Mouse (Mus musculus) neural tube, embryonic 14.5 days (tissue): ENCODE measurements around the gene Paqr5. TPM values are rescaled to one million over a fixed set of nuclear protein-coding genes. Genes with fewer than 3 reads are reported as not detected.

ENCODE experiments used
- ATAC-seq: fragments of 200-750 bp; cut with Nextera tagmentation; 2 replicates; pipeline ENCODE4 v1.8.0; 2017; ENCODE audit warnings: low read depth, mild to moderate bottlenecking, moderate TSS enrichment, moderate library complexity
- H3K27ac ChIP-seq: fragments of 300-500 bp; sonication (generic); 2 replicates; pipeline ENCODE4 v1.5.1; 2014; ENCODE audit warnings: low read depth, mild to moderate bottlenecking, control low read depth, low read length, moderate library complexity, mixed read lengths
- H3K27me3 ChIP-seq: fragments of 300-500 bp; sonication (generic); 2 replicates; pipeline ENCODE4 v1.6.1; 2014; ENCODE audit warnings: low read length; ENCODE audit not compliant: control insufficient read depth, insufficient read depth
- H3K36me3 ChIP-seq: fragments of 300-500 bp; sonication (generic); 2 replicates; pipeline ENCODE4 v1.6.1; 2014; ENCODE audit warnings: low read length, mixed read lengths; ENCODE audit not compliant: control insufficient read depth, insufficient read depth
- H3K4me1 ChIP-seq: fragments of 300-500 bp; sonication (generic); 2 replicates; pipeline ENCODE4 v1.6.1; 2014; ENCODE audit warnings: low read length; ENCODE audit not compliant: control insufficient read depth, insufficient read depth
- H3K4me2 ChIP-seq: fragments of 300-500 bp; sonication (generic); 2 replicates; pipeline ENCODE4 v1.6.1; 2014; ENCODE audit warnings: mild to moderate bottlenecking, low read depth, low read length, control low read depth
- H3K4me3 ChIP-seq: fragments of 300-500 bp; sonication (generic); 2 replicates; pipeline ENCODE4 v1.5.1; 2014; ENCODE audit warnings: low read depth, low read length, control low read depth, mixed read lengths
- H3K9ac ChIP-seq: fragments of 300-500 bp; sonication (generic); replicated peaks from 2 replicates; pipeline ENCODE4 v1.6.1; 2014; ENCODE audit warnings: low read depth, mild to moderate bottlenecking, control low read depth, low read length, mixed read lengths
- H3K9me3 ChIP-seq: fragments of 300-500 bp; sonication (generic); 2 replicates; pipeline ENCODE4 v1.6.1; 2016; ENCODE audit warnings: low read length; ENCODE audit not compliant: control insufficient read depth
- WGBS: fragments of 180-500 bp; shearing (Covaris S2); extraction: QIAGEN DNeasy Blood & Tissue Kit; methylation state at CpG from one replicate; pipeline ENCODE4 v1.1.7; 2014; 5-methylcytosine and 5-hydroxymethylcytosine counted together
- polyA plus RNA-seq: library from polyadenylated mRNA; unstranded; fragments of >200 nt; fragmentation: Nextera tagmentation; extraction: Ambion mirVana; gene quantifications from 2 replicates; pipeline ENCODE4 v1.2.1, GENCODE M21; 2014

The Paqr5 gene
- polyA plus RNA-seq, 1 experiment from 2014 or later, result 0.17 TPM

DNA sequence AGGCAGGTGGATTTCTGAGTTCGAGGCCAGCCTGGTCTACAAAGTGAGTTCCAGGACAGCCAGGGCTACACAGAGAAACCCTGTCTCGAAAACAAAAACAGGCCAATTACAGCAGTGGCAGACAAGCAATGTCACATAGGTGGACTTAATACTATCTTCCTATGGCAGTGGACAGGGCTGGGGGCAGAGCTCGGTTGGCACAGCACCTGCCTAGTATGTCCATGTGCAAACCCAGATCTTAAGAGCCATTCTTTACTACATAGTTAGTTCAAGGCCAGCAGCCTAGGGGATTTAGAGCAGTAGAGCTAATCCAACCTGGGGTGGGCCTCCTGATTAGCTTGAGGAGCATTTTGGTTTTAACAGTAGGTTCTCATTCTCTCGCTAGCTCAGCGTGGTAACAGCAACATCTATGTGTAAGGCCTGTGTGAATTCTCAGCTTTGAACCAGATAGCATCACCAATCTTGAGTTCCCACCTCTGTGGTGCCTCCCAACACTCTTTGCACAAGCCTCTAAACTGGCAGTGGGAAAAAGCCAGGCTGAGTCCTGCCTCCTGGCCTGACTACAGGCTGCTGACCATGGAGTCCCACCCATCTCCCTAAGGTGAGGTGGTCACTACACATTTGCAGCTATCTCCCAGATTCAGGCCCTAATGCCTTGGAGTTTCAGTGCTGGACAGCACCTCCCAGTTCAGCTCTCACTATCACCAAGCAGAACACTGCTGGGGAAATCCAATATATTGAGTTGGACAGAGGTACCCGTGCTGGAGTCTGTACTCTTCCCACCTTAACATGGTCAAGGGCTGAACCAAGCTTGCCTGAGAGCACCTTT lies 115.1 kb downstream of the Paqr5 start:
- 62% methylated on average over 6 of the region's 6 CpGs for WGBS
- H3K4me1 ChIP-seq, result peaks cover 17% of the 10 kb centered on the region; the same call in 1 of the 2 replicates
- peaks cover 10% of the 10 kb centered on the region; the same call in 1 of the 2 replicates for H3K36me3 ChIP-seq
- no peak overlapping the region for H3K4me3 ChIP-seq
- H3K9ac ChIP-seq, result no peak overlapping the region
- H3K4me2 ChIP-seq, result no peak overlapping the region
- no peaks in the 10 kb centered on the region for H3K27me3 ChIP-seq
- no peaks in the 10 kb centered on the region for H3K9me3 ChIP-seq
- ATAC-seq, result no peak
- no peak overlapping the region for H3K27ac ChIP-seq

DNA sequence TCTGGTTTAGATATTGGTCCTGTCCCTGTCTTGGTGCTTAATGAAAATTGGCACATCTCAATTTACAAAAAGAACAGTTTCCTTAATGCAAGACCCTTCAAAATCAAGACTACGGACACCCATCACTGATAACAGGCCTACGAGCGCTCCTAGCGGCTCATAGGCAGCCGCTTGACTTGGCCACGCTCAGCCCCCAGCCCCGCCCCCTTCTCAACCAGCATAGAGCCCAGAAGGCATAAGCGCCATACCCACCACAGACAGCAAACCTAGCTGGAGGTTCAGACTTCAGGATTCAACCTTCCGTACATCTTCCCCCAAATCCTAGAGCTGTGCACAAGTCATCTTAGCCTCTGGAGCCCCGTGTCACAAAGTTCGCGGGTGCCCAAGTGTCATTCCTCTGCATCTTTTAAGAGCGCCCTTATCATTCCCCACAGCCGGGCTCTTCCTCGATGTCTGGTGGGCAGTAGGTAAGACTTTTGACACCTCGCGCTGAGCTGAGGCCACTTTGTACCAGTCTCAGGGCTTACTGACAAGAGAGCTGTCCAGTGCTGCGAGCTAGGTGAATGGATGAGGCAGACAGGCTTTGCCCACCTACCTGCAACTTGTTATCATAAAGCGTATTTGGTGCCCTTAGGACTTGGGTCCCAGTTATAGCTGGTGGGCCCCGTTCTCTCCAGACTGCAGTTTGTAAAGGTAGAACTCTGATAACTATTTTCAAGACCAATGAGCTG lies 116.0 kb downstream of the Paqr5 start:
- WGBS, result 44% methylated on average over 20 of the region's 20 CpGs
- Histone ChIP-seq H3K4me2 (no peak overlapping the region), H3K36me3 (peaks cover 10% of the 10 kb centered on the region; the same call in 1 of the 2 replicates), H3K27me3 (no peaks in the 10 kb centered on the region), H3K4me3 (no peak overlapping the region), H3K4me1 (peaks cover 17% of the 10 kb centered on the region; the same call in 1 of the 2 replicates), H3K9me3 (no peaks in the 10 kb centered on the region), H3K27ac (no peak overlapping the region), H3K9ac (no peak overlapping the region)
- ATAC-seq, result no peak

DNA sequence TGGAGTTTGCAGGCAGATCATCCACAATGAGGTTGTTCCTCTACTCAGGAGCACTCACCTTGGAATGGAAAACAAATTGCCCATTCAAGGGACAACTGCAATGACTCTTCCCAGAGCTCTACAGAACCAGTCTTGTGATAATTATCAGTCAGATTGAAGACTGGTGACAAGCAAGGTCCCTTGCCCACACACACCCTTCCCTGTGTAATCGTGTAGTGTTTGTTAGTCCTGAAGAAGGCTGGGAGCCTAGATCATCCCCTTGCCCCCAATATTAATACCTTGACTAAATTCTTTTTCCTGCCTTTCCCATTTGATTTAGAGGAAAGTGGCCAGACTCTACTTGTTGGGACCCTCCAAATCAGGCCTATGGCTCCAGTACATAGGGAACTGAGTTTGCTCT lies 117.0 kb downstream of the Paqr5 start:
- H3K4me1 ChIP-seq, result peaks cover 11% of the 10 kb centered on the region; the same call in 1 of the 2 replicates
- H3K27ac ChIP-seq, result no peak overlapping the region
- H3K9me3 ChIP-seq, result no peaks in the 10 kb centered on the region
- peaks cover 10% of the 10 kb centered on the region; the same call in 1 of the 2 replicates for H3K36me3 ChIP-seq
- no peak for ATAC-seq
- no peak overlapping the region for H3K9ac ChIP-seq
- no peaks in the 10 kb centered on the region for H3K27me3 ChIP-seq
- H3K4me2 ChIP-seq, result no peak overlapping the region
- 100% methylated on average over 1 of the region's 1 CpGs for WGBS
- no peak overlapping the region for H3K4me3 ChIP-seq

DNA sequence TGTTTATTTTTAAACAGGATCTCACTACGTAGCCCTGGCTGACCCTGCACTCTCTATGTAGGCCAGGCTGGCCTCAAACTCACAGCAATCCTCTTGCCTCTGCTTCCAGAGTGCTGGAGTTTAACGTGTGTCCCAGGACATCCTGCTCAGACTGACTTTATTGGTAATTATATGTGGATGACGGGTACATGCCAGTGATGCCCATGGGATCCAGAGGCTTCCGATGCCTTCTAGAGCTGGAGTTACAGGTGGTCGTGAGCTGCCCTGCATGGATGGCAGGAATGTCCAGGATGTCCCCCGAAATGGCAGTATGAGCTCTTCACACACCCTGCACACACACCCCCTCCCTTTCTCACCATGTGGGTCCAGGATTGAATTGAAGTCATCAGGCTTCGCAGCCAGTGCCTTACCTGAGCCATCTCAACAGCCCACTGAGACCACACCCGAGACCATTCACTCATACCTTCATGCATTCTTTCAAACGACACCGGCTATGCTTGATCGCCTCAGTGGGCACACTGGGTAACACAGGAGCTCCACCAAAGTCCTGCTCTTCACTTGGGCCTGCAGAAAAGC lies 117.7 kb downstream of the Paqr5 start:
- WGBS, result 94% methylated on average over 11 of the region's 11 CpGs
- H3K27me3 ChIP-seq, result no peaks in the 10 kb centered on the region
- peaks cover 11% of the 10 kb centered on the region; the same call in 1 of the 2 replicates for H3K4me1 ChIP-seq
- no peak overlapping the region for H3K9ac ChIP-seq
- no peak for ATAC-seq
- peaks cover 10% of the 10 kb centered on the region; the same call in 1 of the 2 replicates for H3K36me3 ChIP-seq
- H3K9me3 ChIP-seq, result no peaks in the 10 kb centered on the region
- no peak overlapping the region for H3K4me3 ChIP-seq
- H3K4me2 ChIP-seq, result no peak overlapping the region
- no peak overlapping the region for H3K27ac ChIP-seq

DNA sequence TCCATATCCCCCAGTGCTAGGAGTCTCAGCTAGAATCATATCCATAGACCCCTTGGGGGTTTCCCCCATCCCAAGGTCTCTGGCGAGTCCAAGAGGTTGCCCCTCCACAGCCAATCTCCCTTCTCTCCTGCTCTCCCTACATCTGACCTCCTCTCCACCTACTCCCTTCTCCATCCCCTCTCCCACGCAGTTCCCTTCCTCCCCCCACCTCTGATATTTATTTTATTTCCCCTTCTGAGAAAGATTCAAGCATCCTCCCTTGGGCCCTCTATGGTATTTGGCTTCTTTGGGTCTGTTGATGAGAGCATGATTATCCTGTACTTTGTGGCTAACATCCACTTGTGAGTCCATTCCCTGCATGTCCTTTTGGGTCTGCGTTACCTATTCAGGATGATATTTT lies 118.3 kb downstream of the Paqr5 start:
- Histone ChIP-seq H3K9ac (no peak overlapping the region), H3K9me3 (no peaks in the 10 kb centered on the region), H3K4me2 (no peak overlapping the region), H3K27me3 (no peaks in the 10 kb centered on the region), H3K36me3 (peaks cover 10% of the 10 kb centered on the region; the same call in 1 of the 2 replicates), H3K4me3 (no peak overlapping the region), H3K4me1 (peaks cover 8% of the 10 kb centered on the region; the same call in 1 of the 2 replicates), H3K27ac (no peak overlapping the region)
- WGBS, result 87% methylated on average over 3 of the region's 3 CpGs
- no peak for ATAC-seq

DNA sequence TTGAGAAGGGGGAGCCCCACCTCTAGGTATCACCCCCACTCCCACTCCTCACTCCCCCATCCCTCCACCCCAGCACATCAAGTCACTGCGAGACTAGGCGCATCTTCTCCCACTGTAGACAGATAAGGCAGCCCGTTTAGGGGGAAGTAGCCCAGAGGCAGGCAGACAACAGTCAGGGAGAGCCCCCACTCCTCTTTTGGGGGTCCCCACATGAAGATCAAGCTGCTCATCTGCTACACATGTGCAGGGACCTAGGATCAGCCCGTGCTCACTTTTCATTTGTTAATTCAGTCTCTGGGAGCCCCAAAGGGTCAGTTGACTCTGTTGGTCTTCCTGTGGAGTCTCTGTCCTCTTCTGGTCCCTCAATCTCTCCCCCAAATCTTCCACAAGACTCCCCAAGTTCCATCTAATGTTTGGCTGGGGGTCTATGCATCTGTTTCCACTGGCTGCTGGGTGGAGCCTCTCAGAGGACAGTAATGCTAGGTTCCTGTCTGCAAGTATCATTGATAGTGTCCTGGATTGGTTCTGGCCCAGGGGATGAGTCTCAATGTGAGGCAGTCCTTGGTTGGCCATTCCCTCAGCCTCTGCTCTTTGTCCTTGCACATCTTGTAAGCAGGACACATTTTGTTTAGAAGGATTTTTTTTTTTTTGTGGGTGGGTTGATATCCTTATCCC lies 118.9 kb downstream of the Paqr5 start:
- Histone ChIP-seq H3K36me3 (peaks cover 10% of the 10 kb centered on the region; the same call in 1 of the 2 replicates), H3K4me3 (no peak overlapping the region), H3K27me3 (no peaks in the 10 kb centered on the region), H3K9ac (no peak overlapping the region), H3K4me1 (0 out of 2 replicates have a peak, but pooled peaks cover 3% of the 10 kb centered on the region), H3K27ac (no peak overlapping the region), H3K4me2 (no peak overlapping the region), H3K9me3 (no peaks in the 10 kb centered on the region)
- WGBS, result 79% methylated on average over 4 of the region's 4 CpGs
- ATAC-seq, result no peak

DNA sequence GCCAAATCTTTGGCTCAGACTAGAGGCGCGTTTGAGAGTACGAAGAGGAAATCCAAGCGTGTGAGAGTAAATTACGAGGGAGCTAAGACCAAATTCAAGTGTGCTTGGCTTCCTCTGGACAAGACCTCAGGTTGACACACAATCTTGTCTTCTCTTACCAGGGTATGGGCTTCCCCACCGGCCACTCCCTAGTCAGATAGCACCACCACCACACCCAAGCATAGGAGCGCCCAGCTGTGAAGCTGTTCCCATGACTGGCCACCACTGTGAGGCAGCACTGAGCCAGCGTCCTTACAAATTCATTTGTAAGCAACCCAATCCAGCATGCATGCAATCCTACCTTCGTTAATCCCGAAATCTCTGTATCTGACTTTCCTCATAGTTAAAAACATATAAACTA lies 119.7 kb downstream of the Paqr5 start:
- Histone ChIP-seq H3K9me3 (no peaks in the 10 kb centered on the region), H3K9ac (no peak overlapping the region), H3K4me2 (no peak overlapping the region), H3K27ac (no peak overlapping the region), H3K27me3 (no peaks in the 10 kb centered on the region), H3K36me3 (peaks cover 3% of the 10 kb centered on the region; the same call in 1 of the 2 replicates), H3K4me3 (no peak overlapping the region), H3K4me1 (peaks cover 5% of the 10 kb centered on the region; the same call in 1 of the 2 replicates)
- WGBS, result 70% methylated on average over 10 of the region's 10 CpGs
- ATAC-seq, result no peak

DNA sequence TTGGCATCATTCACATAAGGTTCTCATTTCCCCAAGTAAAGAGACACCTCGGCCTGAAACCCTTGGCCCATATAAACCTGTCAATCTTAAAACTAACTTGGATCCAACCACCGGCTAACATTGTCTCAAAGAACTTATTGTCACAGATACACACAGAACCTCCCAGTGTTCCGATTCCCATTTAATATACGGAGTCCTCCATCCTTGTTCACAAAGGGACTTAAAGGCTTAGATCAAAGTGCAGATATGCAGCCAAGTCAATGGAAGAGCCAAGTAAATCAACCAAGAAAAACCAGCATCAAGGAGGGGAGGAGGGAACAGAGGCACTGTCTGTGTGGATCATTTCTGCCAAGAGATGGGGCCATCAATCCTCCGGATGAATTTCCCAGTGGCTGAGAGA lies 121.1 kb downstream of the Paqr5 start:
- Histone ChIP-seq H3K4me1 (peaks cover 5% of the 10 kb centered on the region; the same call in 1 of the 2 replicates), H3K4me3 (no peak overlapping the region), H3K9ac (no peak overlapping the region), H3K27ac (no peak overlapping the region), H3K4me2 (no peak overlapping the region), H3K36me3 (no peaks in the 10 kb centered on the region), H3K9me3 (no peaks in the 10 kb centered on the region), H3K27me3 (no peaks in the 10 kb centered on the region)
- no peak for ATAC-seq
- WGBS, result 72% methylated on average over 5 of the region's 5 CpGs
